Mouse (Mus musculus) myocyte (in vitro differentiated cells): ENCODE data around the gene Lamb3.

Experiments
- CEBPB ChIP-seq: IDR thresholded peaks from 2 replicates; pipeline ENCODE4 v1.6.1; 2011; ENCODE audit warnings: mild to moderate bottlenecking, moderate library complexity; ENCODE audit not compliant: poor library complexity, insufficient read depth, severe bottlenecking
- E2F4 ChIP-seq: IDR thresholded peaks from one replicate; pipeline ENCODE4 v1.6.1; 2011; ENCODE audit warnings: mild to moderate bottlenecking, control low read depth, moderate library complexity; ENCODE audit not compliant: insufficient read depth
- MAX ChIP-seq: IDR thresholded peaks from one replicate; pipeline ENCODE4 v1.6.1; 2011; ENCODE audit warnings: low read depth, mild to moderate bottlenecking, control low read depth
- MYOD1 ChIP-seq, 3 experiments: IDR thresholded peaks; one replicate each; pipeline ENCODE4 v1.6.1; 2011; ENCODE audit warnings: control low read depth in 2 of 3, low read depth in 2 of 3, mild to moderate bottlenecking in 2 of 3, moderate library complexity in 1 of 3; ENCODE audit not compliant: insufficient read length in 2 of 3, control insufficient read depth in 1 of 3
- MYOG ChIP-seq, 3 experiments: IDR thresholded peaks; one replicate each; pipeline ENCODE4 v1.6.1; 2011; ENCODE audit warnings: control low read depth in 2 of 3, low read depth in 2 of 3, mild to moderate bottlenecking in 2 of 3; ENCODE audit not compliant: insufficient read length in 2 of 3, control insufficient read depth in 1 of 3, insufficient read depth in 1 of 3
- POLR2A ChIP-seq: IDR thresholded peaks from one replicate; pipeline ENCODE4 v1.6.1; 2011; ENCODE audit warnings: low read depth, mild to moderate bottlenecking, control low read depth, moderate library complexity; ENCODE audit not compliant: insufficient read length
- POLR2AphosphoS2 ChIP-seq: IDR thresholded peaks from one replicate; pipeline ENCODE4 v1.6.1; 2011; ENCODE audit warnings: low read depth, control low read depth; ENCODE audit not compliant: insufficient read length
- REST ChIP-seq: IDR thresholded peaks from one replicate; pipeline ENCODE4 v1.6.1; 2011; ENCODE audit warnings: mild to moderate bottlenecking, control low read depth, moderate library complexity; ENCODE audit not compliant: insufficient read depth, insufficient read length
- SRF ChIP-seq: IDR thresholded peaks from one replicate; pipeline ENCODE4 v1.6.1; 2011; ENCODE audit warnings: low read depth; ENCODE audit not compliant: control insufficient read depth, insufficient read length
- TCF3 ChIP-seq: IDR thresholded peaks from one replicate; pipeline ENCODE4 v1.6.1; 2011; ENCODE audit warnings: low read depth, control low read depth; ENCODE audit not compliant: insufficient read length
- USF1 ChIP-seq: IDR thresholded peaks from one replicate; pipeline ENCODE4 v1.6.1; 2011; ENCODE audit warnings: low read depth, mild to moderate bottlenecking, control low read depth, moderate library complexity

DNA sequence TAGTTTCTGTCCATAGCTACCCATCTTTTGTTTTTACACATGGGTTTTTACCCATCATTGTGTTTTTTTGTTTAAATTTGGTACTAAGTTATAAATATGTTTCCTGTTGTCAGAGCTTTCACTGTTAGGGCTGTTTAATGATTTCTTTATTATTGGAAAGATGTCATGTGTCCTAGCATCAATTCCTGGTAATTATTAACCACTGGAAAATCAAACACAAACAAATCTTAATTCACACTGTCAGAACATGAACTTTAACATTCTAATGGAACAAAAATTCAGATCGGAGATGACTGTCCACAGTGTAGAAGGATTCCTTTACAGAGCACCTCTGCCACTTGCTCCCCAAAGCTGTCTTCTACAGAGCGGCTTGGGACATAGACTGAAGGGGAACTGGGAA is 2.1 kb upstream of the Lamb3 start:
- TF ChIP-seq POLR2A: no peak
- TF ChIP-seq E2F4: no peak
- TF ChIP-seq USF1: no peak
- no peak for TF ChIP-seq TCF3
- TF ChIP-seq POLR2AphosphoS2: no peak
- no peak for TF ChIP-seq CEBPB
- TF ChIP-seq REST: no peak
- no peak for TF ChIP-seq MAX
- no peak for TF ChIP-seq MYOD1 (IDR thresholded peaks at IDR 0.05; ENCODE audit: control insufficient read depth in 1 of 3, insufficient read length in 2 of 3, low read depth in 2 of 3)
- no peak for TF ChIP-seq MYOG (IDR thresholded peaks at IDR 0.05; ENCODE audit: control insufficient read depth in 1 of 3, insufficient read depth in 1 of 3, insufficient read length in 2 of 3, low read depth in 2 of 3)
- TF ChIP-seq SRF: no peak
